Mouse (Mus musculus): ENCODE results near the gene 4632433K11Rik.

- TF ChIP-seq POLR2A (IDR thresholded peaks at IDR 0.05; ENCODE audit: borderline replicate concordance, insufficient read depth, low read length) (no peak), CTCF (IDR thresholded peaks at IDR 0.05; ENCODE audit: borderline replicate concordance, insufficient read depth, low read depth, low read length) (no peak)
These were observed 4.4 kb upstream of the 4632433K11Rik start for GRCm38 (mm10) chr7:5029543-5029942.
